In genomic region chr11:98338507-98338961, GRCm38 (mm10) we compare ENCODE assay signal across 8 mouse cellular contexts. TPM values are rescaled to one million over a fixed set of nuclear protein-coding genes. Genes with fewer than 3 reads are reported as not detected.
DNase-seq lines count a peak whose midpoint lies in the region; ATAC-seq and TF ChIP-seq lines count a peak whose summit lies in the region.

No protein-coding gene starts in this region.

- peak; percentile 47 for DNase-seq in embryo, embryonic 11 days
- no peak for DNase-seq in embryo, embryonic 10 days (ENCODE audit: low spot score)
- peak; percentile 23 for DNase-seq in NIH3T3 (ENCODE audit: low read depth)
- DNase-seq in limb, embryonic 10.5 days (ENCODE audit: low spot score), result no peak
- peak; percentile 48 for DNase-seq in neural tube, embryonic 10.5 days (ENCODE audit: extremely low spot score, low spot score)
- DNase-seq in ovary, postnatal 14 days (ENCODE audit: low spot score), result no peak

- no peaks in the 10 kb centered on the region for H3K36me3 ChIP-seq in hindbrain, embryonic 15.5 days
- H3K36me3 ChIP-seq in limb, embryonic 10.5 days, result no peaks in the 10 kb centered on the region

- peaks cover 68% of the 10 kb centered on the region for H3K27me3 ChIP-seq in hindbrain, embryonic 15.5 days
- peaks cover 98% of the 10 kb centered on the region for H3K27me3 ChIP-seq in limb, embryonic 10.5 days (ENCODE audit: low read depth, poor library complexity, severe bottlenecking)

- peak overlapping the region; percentile 58 for H3K9ac ChIP-seq in hindbrain, embryonic 15.5 days

- no peak for TF ChIP-seq CTCF in embryonic fibroblast, embryonic 13.5 days (IDR thresholded peaks at IDR 0.05; ENCODE audit: borderline replicate concordance, insufficient read depth, low read length)

- ATAC-seq in hindbrain, embryonic 15.5 days (ENCODE audit: low FRiP score, low read depth), result no peak

- H3K4me1 ChIP-seq in embryonic fibroblast, embryonic 13.5 days (ENCODE audit: control insufficient read depth, insufficient read depth, low read length), result no peaks in the 10 kb centered on the region
- peaks cover 60% of the 10 kb centered on the region for H3K4me1 ChIP-seq in hindbrain, embryonic 15.5 days (replicated peaks)
- H3K4me1 ChIP-seq in limb, embryonic 10.5 days, result peaks cover 39% of the 10 kb centered on the region

- under 1% methylated on average over 45 of the region's 57 CpGs for WGBS in hindbrain, embryonic 15.5 days
- WGBS in limb, embryonic 10.5 days, result 2% methylated on average over 52 of the region's 57 CpGs

- H3K9me3 ChIP-seq in hindbrain, embryonic 15.5 days, result no peaks in the 10 kb centered on the region
- H3K9me3 ChIP-seq in limb, embryonic 10.5 days (replicated peaks), result no peaks in the 10 kb centered on the region

- H3K4me3 ChIP-seq in embryonic fibroblast, embryonic 13.5 days (ENCODE audit: insufficient read depth, low read length), result peak overlapping the region; percentile 16; the same call in 1 of the 2 replicates
- H3K4me3 ChIP-seq in hindbrain, embryonic 15.5 days, result peak overlapping the region; percentile 56
- peak overlapping the region; percentile 55 for H3K4me3 ChIP-seq in limb, embryonic 10.5 days

- no peak for TF ChIP-seq POLR2A in embryonic fibroblast, embryonic 13.5 days (IDR thresholded peaks at IDR 0.05; ENCODE audit: low read depth, low read length)

- no peak overlapping the region for H3K27ac ChIP-seq in embryonic fibroblast, embryonic 13.5 days (ENCODE audit: insufficient read depth, low read length)
- peak overlapping the region; percentile 93 for H3K27ac ChIP-seq in hindbrain, embryonic 15.5 days (replicated peaks)
- no peak overlapping the region for H3K27ac ChIP-seq in limb, embryonic 10.5 days

- peak overlapping the region; percentile 98 for H3K4me2 ChIP-seq in hindbrain, embryonic 15.5 days

RNA-seq across cellular contexts. Expression of gene Neurod2, which starts 9.1 kb away (rescaled TPM):
- not detected in 2 replicates for polyA plus RNA-seq in embryonic fibroblast, embryonic 13.5 days (2011; ENCODE audit: insufficient read length, low read depth, missing spikeins)
- 20.9 and 28.6 TPM in 2 replicates for polyA plus RNA-seq in hindbrain, embryonic 15.5 days (2015; fragmentation: Nextera tagmentation; extraction: Ambion mirVana)
- polyA plus RNA-seq in limb, embryonic 10.5 days (2016; fragmentation: Nextera tagmentation; extraction: Ambion mirVana), result not detected in 2 replicates

RNA-seq across cellular contexts. Expression of gene Ppp1r1b, which starts 9.7 kb away (rescaled TPM):
- not detected in 2 replicates for polyA plus RNA-seq in embryonic fibroblast, embryonic 13.5 days (2011; ENCODE audit: insufficient read length, low read depth, missing spikeins)
- 6.1 and 6.9 TPM in 2 replicates for polyA plus RNA-seq in hindbrain, embryonic 15.5 days (2015; fragmentation: Nextera tagmentation; extraction: Ambion mirVana)
- 0.13 TPM in 2 replicates for polyA plus RNA-seq in limb, embryonic 10.5 days (2016; fragmentation: Nextera tagmentation; extraction: Ambion mirVana)

RNA-seq across cellular contexts. Expression of gene Stard3, which starts 19.6 kb away (rescaled TPM):
- 14.9 and 18.5 TPM in 2 replicates for polyA plus RNA-seq in embryonic fibroblast, embryonic 13.5 days (2011; ENCODE audit: insufficient read length, low read depth, missing spikeins)
- 36.5 and 40.3 TPM in 2 replicates for polyA plus RNA-seq in hindbrain, embryonic 15.5 days (2015; fragmentation: Nextera tagmentation; extraction: Ambion mirVana)
- 37.8 and 41.3 TPM in 2 replicates for polyA plus RNA-seq in limb, embryonic 10.5 days (2016; fragmentation: Nextera tagmentation; extraction: Ambion mirVana)

RNA-seq across cellular contexts. Expression of gene Tcap, which starts 45.1 kb away (rescaled TPM):
- polyA plus RNA-seq in embryonic fibroblast, embryonic 13.5 days (2011; ENCODE audit: insufficient read length, low read depth, missing spikeins), result not detected in 2 replicates
- 0.39 TPM in 1 of 2 replicates, not detected in the other for polyA plus RNA-seq in hindbrain, embryonic 15.5 days (2015; fragmentation: Nextera tagmentation; extraction: Ambion mirVana)
- polyA plus RNA-seq in limb, embryonic 10.5 days (2016; fragmentation: Nextera tagmentation; extraction: Ambion mirVana), result 0.16 and 0.40 TPM in 2 replicates

RNA-seq across cellular contexts. Expression of gene Pnmt, which starts 47.7 kb away (rescaled TPM):
- not detected in 2 replicates for polyA plus RNA-seq in embryonic fibroblast, embryonic 13.5 days (2011; ENCODE audit: insufficient read length, low read depth, missing spikeins)
- 3.7 and 4.0 TPM in 2 replicates for polyA plus RNA-seq in hindbrain, embryonic 15.5 days (2015; fragmentation: Nextera tagmentation; extraction: Ambion mirVana)
- polyA plus RNA-seq in limb, embryonic 10.5 days (2016; fragmentation: Nextera tagmentation; extraction: Ambion mirVana), result 0.61 TPM in 1 of 2 replicates, not detected in the other

Comparison
In these comparisons a context has a peak if more than half of its experiments do, and no peak if none do; other contexts are left out.
1. DNase-seq: peak in embryo, embryonic 11 days (single experiment), NIH3T3 (single experiment) and neural tube, embryonic 10.5 days (single experiment); none in embryo, embryonic 10 days (single experiment), limb, embryonic 10.5 days (single experiment) and ovary, postnatal 14 days (single experiment).
2. RNA of gene Neurod2, which starts 9.1 kb away (polyA plus RNA-seq): 20.9 to 28.6 TPM in hindbrain, embryonic 15.5 days; not detected in embryonic fibroblast, embryonic 13.5 days and not detected in limb, embryonic 10.5 days; every median in the first group is over 10 times any median in the second.
3. Peak in every context shown above with its lines, with median percentiles within 50 percentile points of each other: H3K4me3 ChIP-seq.